Mouse (Mus musculus) thymus, adult 2 months (tissue): ENCODE data around the gene Gramd1a.

Source experiments
- CTCF ChIP-seq: fragments of 200-500 bp; IDR thresholded peaks from 2 replicates; pipeline ENCODE4 v1.5.1; 2012; ENCODE audit warnings: mild to moderate bottlenecking, control low read depth, low read length, moderate library complexity, borderline replicate concordance; ENCODE audit not compliant: control insufficient read depth, poor library complexity, insufficient read depth; ENCODE audit errors: extremely low read depth
- POLR2A ChIP-seq: fragments of 200-500 bp; IDR thresholded peaks from 2 replicates; pipeline ENCODE4 v1.6.1; 2012; ENCODE audit warnings: mild to moderate bottlenecking, low read length, control low read depth, moderate library complexity; ENCODE audit not compliant: control insufficient read depth, poor library complexity, insufficient read depth; ENCODE audit errors: extremely low read depth

DNA sequence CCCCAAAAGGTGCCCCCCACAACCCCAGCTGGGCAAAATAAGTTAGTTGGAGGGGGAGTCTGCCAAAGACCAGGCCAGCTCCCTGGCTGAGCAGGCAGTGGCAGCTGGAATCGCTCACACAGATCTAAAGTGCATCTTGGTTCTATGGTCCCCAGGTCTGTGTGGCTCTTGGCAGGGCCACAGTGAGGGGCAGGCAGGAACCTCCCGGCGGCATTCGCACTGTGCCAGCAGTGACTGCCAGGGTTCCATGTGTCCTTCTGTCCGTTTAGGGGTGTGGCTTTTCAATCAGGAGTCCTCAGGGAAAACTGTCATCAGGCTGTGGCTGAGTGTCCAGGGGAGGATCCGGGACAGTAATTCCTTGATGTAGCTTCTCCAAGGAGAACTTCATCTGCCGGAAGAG is 25.5 kb downstream of the Gramd1a start:
- TF ChIP-seq POLR2A (no peak), CTCF (no peak)
